Mouse (Mus musculus) T-helper 1 cell (primary cell): ENCODE measurements around the gene Tiparp.

Experiments
- in situ Hi-C: fragments of 300-600 bp; cut with MboI, MseI; formaldehyde crosslinking; loops from one replicate; pipeline ENCODE4 v1.15.1; 2025; ENCODE audit warnings: high pct_unique_total_duplicates

The Tiparp gene

GRCm38 (mm10) chr3:65527691-65528601, at the start of gene Tiparp:
Gene Tiparp, plus strand, starts transcription at chr3:65528410.
- in situ Hi-C loops = loop anchor here (5.0 kb wide), 2 partner anchors 59 to 129 kb away; no protein-coding TSS in a partner anchor

- in situ Hi-C loops = no loop called here
Measured at GRCm38 (mm10) chr3:65480676-65481075, 47.5 kb upstream of the Tiparp start.

GRCm38 (mm10) chr3:65482266-65482665, 45.9 kb upstream of the Tiparp start:
- in situ Hi-C loops = no loop called here

GRCm38 (mm10) chr3:65482698-65483407, 45.4 kb upstream of the Tiparp start:
- in situ Hi-C loops = no loop called here

GRCm38 (mm10) chr3:65484161-65484733, 44.0 kb upstream of the Tiparp start:
- in situ Hi-C loops = no loop called here

- in situ Hi-C loops = loop anchor here (5.0 kb wide), 1 partner anchor 80 kb away; no protein-coding TSS in a partner anchor
Measured at GRCm38 (mm10) chr3:65487419-65488088, 40.7 kb upstream of the Tiparp start.

GRCm38 (mm10) chr3:65488556-65489244, 39.5 kb upstream of the Tiparp start:
- in situ Hi-C loops = loop anchor here (5.0 kb wide), 1 partner anchor 81 kb away; no protein-coding TSS in a partner anchor

GRCm38 (mm10) chr3:65489601-65490000, 38.6 kb upstream of the Tiparp start:
- in situ Hi-C loops = loop anchor here (5.0 kb wide), 1 partner anchor 82 kb away; no protein-coding TSS in a partner anchor

- in situ Hi-C loops = no loop called here
Measured at GRCm38 (mm10) chr3:65494291-65494763, 33.9 kb upstream of the Tiparp start.

GRCm38 (mm10) chr3:65507766-65508165, 20.4 kb upstream of the Tiparp start:
- in situ Hi-C loops = no loop called here

GRCm38 (mm10) chr3:65510588-65510987, 17.6 kb upstream of the Tiparp start:
- in situ Hi-C loops = no loop called here

- in situ Hi-C loops = loop anchor here (5.0 kb wide), 1 partner anchor 412 kb away; no protein-coding TSS in a partner anchor
Measured at GRCm38 (mm10) chr3:65515751-65516150, 12.5 kb upstream of the Tiparp start.

GRCm38 (mm10) chr3:65516526-65516925, 11.7 kb upstream of the Tiparp start:
- in situ Hi-C loops = loop anchor here (5.0 kb wide), 1 partner anchor 411 kb away; no protein-coding TSS in a partner anchor

- in situ Hi-C loops = loop anchor here (5.0 kb wide), 1 partner anchor 410 kb away; no protein-coding TSS in a partner anchor
Measured at GRCm38 (mm10) chr3:65517141-65517540, 11.1 kb upstream of the Tiparp start.

GRCm38 (mm10) chr3:65517747-65518527, 10.3 kb upstream of the Tiparp start:
- in situ Hi-C loops = loop anchor here (5.0 kb wide), 1 partner anchor 409 kb away; no protein-coding TSS in a partner anchor

- in situ Hi-C loops = no loop called here
Measured at GRCm38 (mm10) chr3:65521391-65521790, 6.8 kb upstream of the Tiparp start.

- in situ Hi-C loops = no loop called here
Measured at GRCm38 (mm10) chr3:65523397-65523796, 4.8 kb upstream of the Tiparp start.

- in situ Hi-C loops = loop anchor here (5.0 kb wide), 2 partner anchors 62 to 132 kb away; no protein-coding TSS in a partner anchor
Measured at GRCm38 (mm10) chr3:65525731-65526130, 2.5 kb upstream of the Tiparp start.

- in situ Hi-C loops = loop anchor here (5.0 kb wide), 2 partner anchors 60 to 130 kb away; no protein-coding TSS in a partner anchor
Measured at GRCm38 (mm10) chr3:65527196-65527595, 1.0 kb upstream of the Tiparp start.
